ENCODE assay signal across 11 mouse cellular contexts in genomic region chr9:56326511-56327005, GRCm38 (mm10).
"Had no signal": no experiment of that assay in that cellular context is flagged by ENCODE, and none has a peak within 500 bp of the region (broad histone marks: within the 10 kb centered on the region; RNA-seq: fewer than 3 reads in every experiment).

No protein-coding gene starts in this region.

- H3K36me3 ChIP-seq: limb, embryonic 12.5 days; midbrain, embryonic 12.5 days; neural tube, embryonic 15.5 days had no signal

- H3K9me3 ChIP-seq: limb, embryonic 12.5 days; midbrain, embryonic 12.5 days; neural tube, embryonic 15.5 days had no signal

- H3K4me2 ChIP-seq: limb, embryonic 12.5 days; midbrain, embryonic 12.5 days; neural tube, embryonic 15.5 days had no signal

- H3K4me3 ChIP-seq: limb, embryonic 12.5 days; midbrain, embryonic 12.5 days; neural tube, embryonic 15.5 days had no signal

- H3K9ac ChIP-seq: limb, embryonic 12.5 days; liver, embryonic 14.5 days; midbrain, embryonic 12.5 days; neural tube, embryonic 15.5 days had no signal

- H3K27me3 ChIP-seq: limb, embryonic 12.5 days; midbrain, embryonic 12.5 days; neural tube, embryonic 15.5 days had no signal

- ATAC-seq: midbrain, embryonic 16.5 days had no signal

- H3K4me1 ChIP-seq: midbrain, embryonic 12.5 days; neural tube, embryonic 15.5 days had no signal

- DNase-seq: kidney, adult 18-20 months; kidney, postnatal 10 days; kidney, postnatal 4 days; liver; lung, adult 18-20 months; thymus, postnatal 4 days had no signal

- H3K27ac ChIP-seq: limb, embryonic 12.5 days; liver, embryonic 14.5 days; midbrain, embryonic 12.5 days; neural tube, embryonic 15.5 days had no signal
